Mouse (Mus musculus) kidney, postnatal 0 days (tissue): ENCODE results near the gene Pias4. TPM values are rescaled to one million over a fixed set of nuclear protein-coding genes. Genes with fewer than 3 reads are reported as not detected.
"Not testable (repeated sequence)": the region's sequence is repeated elsewhere in the genome, so short reads cannot be mapped to it uniquely, and the experiment has no call there.

Experiments used
- ATAC-seq: fragments of 200-750 bp; cut with Nextera tagmentation; replicated peaks from 2 replicates; pipeline ENCODE4 v1.8.0; 2017; ENCODE audit warnings: low read depth, moderate number of reproducible peaks, moderate TSS enrichment, moderate library complexity; ENCODE audit not compliant: low FRiP score
- DNase-seq: peaks from one replicate; pipeline ENCODE4 v3.0.0-alpha.2; 2016; ENCODE audit warnings: low spot score
- H3K27ac ChIP-seq: fragments of 300-500 bp; sonication (generic); 2 replicates; pipeline ENCODE4 v1.5.1; 2014; ENCODE audit warnings: mild to moderate bottlenecking
- H3K27me3 ChIP-seq: fragments of 300-500 bp; sonication (generic); 2 replicates; pipeline ENCODE4 v1.6.1; 2014; ENCODE audit warnings: low read length, mixed read lengths; ENCODE audit not compliant: insufficient read depth
- H3K36me3 ChIP-seq: fragments of 300-500 bp; sonication (generic); 2 replicates; pipeline ENCODE4 v1.6.1; 2014; ENCODE audit warnings: low read length, mixed read lengths; ENCODE audit not compliant: insufficient read depth
- H3K4me1 ChIP-seq: fragments of 300-500 bp; sonication (generic); replicated peaks from 2 replicates; pipeline ENCODE4 v1.6.1; 2014; ENCODE audit warnings: antibody characterized with exemption, low read length, mixed read lengths; ENCODE audit not compliant: insufficient read depth
- H3K4me2 ChIP-seq: fragments of 300-500 bp; sonication (generic); 2 replicates; pipeline ENCODE4 v1.6.1; 2014; ENCODE audit warnings: mild to moderate bottlenecking, low read length, moderate library complexity, mixed read lengths
- H3K4me3 ChIP-seq: fragments of 300-500 bp; sonication (generic); replicated peaks from 2 replicates; pipeline ENCODE4 v1.5.1; 2014; ENCODE audit warnings: low read depth, low read length
- H3K9ac ChIP-seq: fragments of 300-500 bp; sonication (generic); 2 replicates; pipeline ENCODE4 v1.6.1; 2014; ENCODE audit warnings: low read depth, low read length
- H3K9me3 ChIP-seq: fragments of 300-500 bp; sonication (generic); replicated peaks from 2 replicates; pipeline ENCODE4 v1.6.1; 2016; ENCODE audit warnings: low read length, inconsistent platforms, mixed read lengths
- CTCF ChIP-seq: IDR thresholded peaks from 2 replicates; pipeline ENCODE4 v1.5.1; 2016; ENCODE audit warnings: antibody characterized with exemption, low read depth, mild to moderate bottlenecking, moderate library complexity
- WGBS: fragments of 180-500 bp; shearing (Covaris S2); extraction: QIAGEN DNeasy Blood & Tissue Kit; methylation state at CpG from one replicate; pipeline ENCODE4 v1.1.7; 2014; 5-methylcytosine and 5-hydroxymethylcytosine counted together
- polyA plus RNA-seq: library from polyadenylated mRNA; unstranded; fragments of >200 nt; fragmentation: Nextera tagmentation; extraction: Ambion mirVana; gene quantifications from 2 replicates; pipeline ENCODE4 v1.2.1, GENCODE M21; 2015

The Pias4 gene
- 28.4 and 32.0 TPM in 2 replicates for polyA plus RNA-seq

DNA sequence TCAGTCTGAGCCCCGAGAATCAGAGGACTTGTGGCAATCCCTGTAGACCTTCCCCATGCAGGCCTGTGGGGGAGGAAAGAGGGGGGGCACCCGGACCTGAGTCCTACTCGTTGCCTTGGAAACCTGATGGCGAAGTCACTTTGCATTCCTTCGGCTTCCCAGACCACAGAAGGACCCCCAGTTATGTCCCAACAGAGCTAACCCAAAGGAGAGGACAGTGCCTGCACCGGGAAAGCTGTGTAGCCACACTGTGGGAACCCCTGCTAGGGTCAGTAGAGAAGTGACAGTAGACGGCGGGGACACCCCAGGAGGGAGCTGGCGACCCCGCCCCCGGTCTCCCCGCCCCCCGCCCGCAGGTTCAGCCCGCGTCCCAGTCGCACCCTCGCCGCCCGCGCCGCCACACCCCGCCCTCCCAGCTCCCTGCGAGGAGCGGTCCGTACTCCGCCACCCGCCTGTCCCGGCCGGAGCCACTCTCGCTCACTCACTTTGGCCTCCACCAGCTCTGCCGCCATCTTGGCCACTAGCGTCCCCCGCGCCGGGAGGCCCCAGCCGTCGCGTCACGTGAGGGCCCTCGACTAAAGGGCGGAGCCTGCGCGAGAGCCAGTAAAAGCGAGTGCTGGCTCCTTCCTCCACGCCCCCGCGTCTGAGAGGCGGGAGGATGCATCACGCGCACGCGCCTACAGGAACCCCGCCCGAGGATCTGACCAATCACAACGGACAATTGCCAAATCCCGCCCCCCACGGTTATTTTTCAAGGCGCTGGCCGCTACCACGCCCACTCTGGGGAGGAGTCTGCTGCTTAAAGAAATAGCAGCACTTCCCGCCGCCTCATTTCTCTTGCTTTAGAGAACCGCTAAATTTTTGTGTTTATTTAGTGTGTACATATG, at the start of gene Pias4:
Pias4 (minus strand) TSS at position 724 of the 887 bp plus-strand sequence.
- DNase-seq = peak; percentile 99
- H3K4me3 ChIP-seq = peak within 1 kb of the TSS; percentile 91
- ATAC-seq = peak; percentile 87

GRCm38 (mm10) chr10:81217267-81217666, 49.5 kb upstream of the Pias4 start:
- H3K27me3 ChIP-seq, H3K27ac ChIP-seq, ATAC-seq, H3K9me3 ChIP-seq, H3K4me1 ChIP-seq, H3K9ac ChIP-seq, H3K4me2 ChIP-seq, H3K4me3 ChIP-seq, H3K36me3 ChIP-seq: not testable (repeated sequence)
- peak; percentile 27 for DNase-seq
- peak; percentile 67 for TF ChIP-seq CTCF
- 19% methylated on average over 1 of the region's 1 CpGs for WGBS

More for the DNA sequence above, at the start of gene Pias4:
- under 1% methylated on average over 56 of the region's 64 CpGs for WGBS
- Histone ChIP-seq H3K27me3 (no peaks in the 10 kb centered on the region), H3K36me3 (0 out of 2 replicates have a peak, but pooled peaks cover 7% of the 10 kb centered on the region), H3K27ac (peak within 1 kb of the TSS; percentile 88), H3K9ac (peak within 1 kb of the TSS; percentile 87), H3K4me1 (peaks cover 8% of the 10 kb centered on the region), H3K9me3 (no peaks in the 10 kb centered on the region), H3K4me2 (peak within 1 kb of the TSS; percentile 79)
- no peak for TF ChIP-seq CTCF

DNA sequence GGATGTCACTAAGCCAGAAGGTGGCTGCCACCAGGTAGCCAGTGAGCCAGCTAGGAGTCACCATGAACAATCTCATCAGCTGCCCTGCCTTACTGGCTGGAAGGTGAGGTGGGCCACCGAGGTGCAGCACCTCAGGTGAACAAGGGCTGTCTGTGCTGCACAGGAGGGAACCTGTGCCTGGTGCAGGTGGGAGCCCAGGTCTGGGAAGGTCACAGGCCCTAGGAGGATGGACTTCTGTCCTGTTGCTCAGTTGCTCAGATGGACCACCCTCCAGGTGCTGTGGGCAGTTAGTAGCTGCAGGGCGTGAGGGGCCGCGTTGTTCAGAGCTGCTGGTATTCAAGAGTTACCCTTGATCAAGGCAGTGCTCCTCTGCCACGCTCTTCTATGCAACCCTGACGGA, 49.1 kb upstream of the Pias4 start:
- ATAC-seq (no peak), DNase-seq (no peak)
- Histone ChIP-seq H3K36me3 (no peaks in the 10 kb centered on the region), H3K9me3 (no peaks in the 10 kb centered on the region), H3K4me3 (no peak overlapping the region), H3K9ac (no peak overlapping the region), H3K4me1 (no peaks in the 10 kb centered on the region), H3K4me2 (no peak overlapping the region), H3K27ac (no peak overlapping the region), H3K27me3 (no peaks in the 10 kb centered on the region)
- no peak for TF ChIP-seq CTCF
- 82% methylated on average over 6 of the region's 6 CpGs for WGBS

DNA sequence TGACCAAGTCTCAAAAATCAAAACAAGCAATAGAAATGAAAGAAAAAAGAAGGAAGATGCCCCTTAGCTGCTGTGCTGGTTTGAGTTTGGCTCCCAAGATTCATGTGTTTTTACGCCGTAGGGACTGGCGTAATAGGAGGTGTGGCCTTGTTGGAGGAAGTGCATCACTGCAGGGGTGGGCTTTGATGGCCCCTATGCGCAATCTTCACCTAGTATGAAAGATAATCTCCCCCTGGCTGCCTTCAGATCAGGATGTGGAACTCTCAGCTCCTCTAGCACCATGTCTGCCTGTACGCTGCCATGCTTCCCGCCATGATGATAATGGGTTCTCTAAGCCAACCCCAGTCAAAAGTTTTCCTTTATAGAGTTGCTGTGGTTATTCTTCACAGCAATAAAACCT, 48.5 kb upstream of the Pias4 start:
- no peaks in the 10 kb centered on the region for H3K27me3 ChIP-seq
- no peak overlapping the region for H3K4me3 ChIP-seq
- no peaks in the 10 kb centered on the region for H3K36me3 ChIP-seq
- H3K9me3 ChIP-seq = no peaks in the 10 kb centered on the region
- no peak for DNase-seq
- TF ChIP-seq CTCF = no peak
- no peak overlapping the region for H3K4me2 ChIP-seq
- no peak overlapping the region for H3K27ac ChIP-seq
- WGBS = 90% methylated on average over 6 of the region's 6 CpGs
- no peak overlapping the region for H3K9ac ChIP-seq
- H3K4me1 ChIP-seq = no peaks in the 10 kb centered on the region
- no peak for ATAC-seq

GRCm38 (mm10) chr10:81210154-81210553, 42.4 kb upstream of the Pias4 start:
- DNase-seq (no peak), ATAC-seq (no peak)
- Histone ChIP-seq H3K36me3 (no peaks in the 10 kb centered on the region), H3K9me3 (no peaks in the 10 kb centered on the region), H3K27me3 (no peaks in the 10 kb centered on the region), H3K4me2 (no peak overlapping the region), H3K4me1 (no peaks in the 10 kb centered on the region), H3K4me3 (no peak overlapping the region), H3K27ac (no peak overlapping the region), H3K9ac (no peak overlapping the region)
- WGBS = over 99% methylated on average over 5 of the region's 5 CpGs
- TF ChIP-seq CTCF = peak; percentile 40; the same call in 1 of the 2 replicates

- DNase-seq = no peak
- WGBS = 68% methylated on average over 4 of the region's 4 CpGs
- Histone ChIP-seq H3K4me2 (no peak overlapping the region), H3K27me3 (no peaks in the 10 kb centered on the region), H3K27ac (no peak overlapping the region), H3K4me1 (no peaks in the 10 kb centered on the region), H3K9me3 (no peaks in the 10 kb centered on the region), H3K4me3 (no peak overlapping the region), H3K9ac (no peak overlapping the region), H3K36me3 (no peaks in the 10 kb centered on the region)
- TF ChIP-seq CTCF = no peak
- ATAC-seq = 0 out of 2 replicates have a peak, but pooled peaks have one; percentile 2
Measured at GRCm38 (mm10) chr10:81204137-81204536, 36.4 kb upstream of the Pias4 start.
